Mouse (Mus musculus): Measurements from ENCODE around the gene Ubtf.

Gene Ubtf

DNA sequence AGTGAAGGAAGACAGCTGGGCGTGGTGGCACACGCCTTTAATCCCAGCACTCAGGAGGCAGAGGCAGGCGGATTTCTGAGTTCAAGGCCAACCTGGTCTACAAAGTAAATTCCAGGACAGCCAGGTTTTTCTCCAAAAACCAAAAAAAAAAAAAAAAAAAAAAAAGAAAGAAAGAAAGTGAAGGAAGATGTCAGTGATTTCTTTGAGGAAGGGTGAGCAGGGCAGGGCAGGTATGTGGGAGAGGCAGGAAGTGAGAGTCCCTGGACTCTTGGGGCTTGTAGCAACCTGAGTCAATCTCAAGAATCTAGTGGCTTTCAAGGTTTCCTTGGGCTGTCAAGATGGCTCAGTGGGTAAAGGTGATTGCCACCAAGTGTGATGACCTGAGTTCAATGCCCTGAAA, 24.9 kb upstream of the Ubtf start:
- DNase-seq = no peak

DNA sequence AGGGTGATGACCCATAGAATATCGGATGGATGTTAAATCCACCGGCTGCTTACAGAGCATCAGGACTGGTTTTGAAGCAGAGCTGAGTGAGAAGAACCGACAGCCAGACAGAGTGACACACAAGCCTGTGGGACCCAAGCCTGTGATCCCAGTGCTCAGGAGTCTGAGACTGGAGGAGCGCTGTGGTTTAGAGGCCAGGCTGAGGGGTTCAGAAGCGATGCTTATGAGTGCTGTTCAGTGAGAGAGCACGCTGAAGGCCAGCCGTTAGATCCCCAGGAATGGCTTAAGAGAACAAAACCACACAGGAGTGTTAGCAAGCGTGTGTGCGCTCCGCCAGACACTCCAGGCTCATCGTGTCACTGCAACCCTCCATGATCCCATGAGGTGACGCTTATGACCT, 23.2 kb upstream of the Ubtf start:
- no peak for DNase-seq

DNA sequence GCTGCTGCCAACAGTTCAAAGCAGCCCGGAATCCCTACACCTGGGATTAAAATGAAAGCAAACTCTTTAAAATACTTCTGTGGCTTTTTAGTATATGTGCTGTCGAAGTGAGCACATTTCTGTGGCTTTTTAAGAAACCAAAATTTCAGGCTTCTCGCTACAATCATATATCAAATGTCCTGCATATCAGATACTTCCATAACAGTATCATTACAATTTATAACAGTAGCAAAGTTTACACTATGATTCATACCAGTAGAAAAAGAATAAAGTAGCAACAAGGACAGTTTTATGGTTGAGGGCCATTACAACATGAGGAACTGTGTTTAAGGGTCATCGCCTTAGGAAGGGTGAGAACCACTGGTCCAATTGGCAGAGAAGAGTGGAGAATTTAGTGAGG, 21.6 kb upstream of the Ubtf start:
- no peak for DNase-seq

DNA sequence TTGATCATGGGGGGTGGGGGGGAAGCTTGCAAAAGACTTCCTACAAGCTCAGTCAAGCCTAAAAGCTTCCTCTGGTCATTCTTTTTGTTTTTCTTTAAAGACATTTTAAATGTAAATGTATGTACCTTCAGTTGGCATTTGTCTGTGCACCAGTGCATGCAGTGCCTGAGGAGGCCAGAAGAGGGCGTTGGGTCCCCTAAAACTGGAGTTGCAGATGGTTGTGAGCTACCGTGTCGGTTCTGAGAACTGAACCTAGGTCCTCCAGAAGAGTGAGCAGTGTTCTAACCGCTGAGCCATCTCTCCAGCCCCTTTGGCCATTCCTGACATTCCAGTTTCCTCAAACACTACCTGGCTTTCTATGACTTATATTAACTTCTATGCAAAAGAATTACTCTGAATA, 20.1 kb upstream of the Ubtf start:
- peak in 1 of 2 experiments; percentile 21 for DNase-seq

DNA sequence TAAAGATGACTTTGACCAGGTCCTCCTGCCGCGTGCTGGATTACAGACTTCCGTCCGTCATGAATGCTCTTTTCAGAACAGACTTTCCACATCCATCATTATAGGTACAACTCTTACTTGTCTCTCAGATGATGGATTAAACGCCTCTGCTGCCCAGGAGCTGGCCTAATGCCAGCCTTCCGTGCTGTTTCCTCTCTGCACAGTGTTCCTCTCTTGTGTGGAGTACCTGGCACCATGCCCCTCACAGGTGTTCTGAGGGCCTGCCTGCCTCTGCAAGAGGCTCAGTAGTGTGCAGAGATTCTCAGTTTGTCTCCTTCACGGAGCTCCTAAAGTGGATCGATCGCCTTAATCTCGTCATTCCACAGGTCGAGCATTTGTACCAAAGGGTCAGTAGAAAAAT, 19.7 kb upstream of the Ubtf start:
- peak; percentile 60 to 81 for DNase-seq

DNA sequence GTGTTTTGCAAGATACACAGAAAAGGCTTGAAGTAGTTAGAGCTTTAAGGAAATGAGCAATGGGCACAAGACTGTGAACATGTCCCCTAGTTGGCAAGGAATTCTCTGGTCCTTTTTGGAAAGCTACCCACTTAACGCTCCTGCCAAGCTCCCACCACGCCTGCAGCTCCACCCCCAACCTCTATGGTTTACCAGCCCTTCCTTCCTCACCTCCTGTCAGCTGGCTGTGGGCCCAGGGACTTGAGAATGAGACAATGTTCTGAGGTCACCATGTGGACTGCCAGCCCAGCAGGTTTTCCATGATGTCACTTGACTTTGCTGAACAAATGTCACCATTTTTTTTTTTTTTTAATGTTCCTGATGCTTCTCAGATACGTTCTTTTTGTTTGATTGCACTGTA, 19.0 kb upstream of the Ubtf start:
- DNase-seq = peak; percentile 93 to 95

DNA sequence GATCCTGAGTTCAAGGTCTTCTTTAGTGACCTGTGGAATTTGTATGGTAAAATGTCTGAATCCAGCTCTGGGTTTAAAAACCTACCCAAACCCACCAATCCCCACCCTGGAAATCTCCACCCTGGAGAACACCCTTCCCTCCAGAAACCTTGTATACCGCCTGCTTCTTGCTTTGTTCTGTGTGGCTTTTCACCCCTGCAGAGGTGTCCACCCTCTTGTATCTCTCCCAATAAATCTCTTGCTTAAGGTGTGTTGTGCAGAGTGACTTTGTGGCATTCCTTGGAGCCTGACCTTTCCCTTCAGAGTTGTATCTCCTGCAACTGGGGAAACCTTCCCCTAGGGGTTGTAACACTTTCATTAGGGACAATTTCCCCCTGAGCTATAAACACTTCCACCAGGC, 18.4 kb upstream of the Ubtf start:
- DNase-seq = no peak

DNA sequence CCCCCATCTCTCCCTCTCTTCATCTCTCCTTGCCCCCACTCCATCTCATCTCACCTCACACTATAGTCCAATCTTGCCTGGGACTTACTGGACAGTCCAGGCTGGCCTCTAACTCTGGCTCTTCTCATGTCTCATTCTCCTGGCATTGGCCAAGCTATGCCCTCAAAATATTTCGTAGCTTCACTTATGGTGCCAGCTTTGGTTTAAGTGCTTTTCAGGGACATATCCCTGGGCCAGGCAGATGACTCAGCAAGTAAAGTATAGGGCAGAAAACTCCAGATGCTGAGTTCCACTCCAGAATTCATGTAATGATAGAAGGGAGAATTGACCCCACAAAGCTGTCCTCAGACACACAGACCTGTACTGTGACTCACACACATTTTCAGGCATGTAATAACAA, 16.6 kb upstream of the Ubtf start:
- DNase-seq = no peak

DNA sequence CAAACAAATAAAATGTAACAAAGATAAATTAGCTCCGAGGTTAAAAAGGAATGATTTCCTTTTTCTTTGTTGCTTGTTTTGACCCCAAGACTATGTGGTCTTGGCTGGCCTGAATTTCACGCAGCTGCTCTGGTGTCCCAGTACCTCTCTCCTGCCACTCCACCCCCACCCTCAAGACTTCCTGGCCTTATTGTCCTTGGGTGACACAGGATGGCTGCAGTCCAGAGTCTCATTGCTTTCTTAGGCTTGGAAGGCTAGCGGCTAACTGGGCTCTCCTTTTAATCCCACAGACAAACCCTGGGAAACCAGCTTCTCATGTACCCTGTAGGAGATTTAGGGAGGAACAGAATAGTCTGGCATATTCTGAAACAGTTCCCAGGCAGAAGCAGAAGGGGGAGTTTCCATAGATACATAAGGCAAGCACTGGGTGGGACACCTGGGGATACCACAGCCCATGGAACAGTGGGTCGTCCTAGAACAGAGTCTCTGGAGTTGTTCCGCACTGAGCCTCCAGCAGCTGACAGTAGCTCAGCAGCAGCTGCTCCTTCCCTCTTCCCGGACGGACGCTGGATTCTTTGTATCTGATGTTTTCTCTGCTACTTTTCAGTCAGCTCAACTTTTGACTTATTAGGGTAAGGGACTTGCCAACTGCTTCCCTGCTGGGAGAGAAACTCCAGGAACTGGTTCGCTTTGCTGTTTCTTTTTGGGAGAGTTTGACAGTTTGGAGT, 15.6 kb upstream of the Ubtf start:
- DNase-seq = peak; percentile 56 to 63

DNA sequence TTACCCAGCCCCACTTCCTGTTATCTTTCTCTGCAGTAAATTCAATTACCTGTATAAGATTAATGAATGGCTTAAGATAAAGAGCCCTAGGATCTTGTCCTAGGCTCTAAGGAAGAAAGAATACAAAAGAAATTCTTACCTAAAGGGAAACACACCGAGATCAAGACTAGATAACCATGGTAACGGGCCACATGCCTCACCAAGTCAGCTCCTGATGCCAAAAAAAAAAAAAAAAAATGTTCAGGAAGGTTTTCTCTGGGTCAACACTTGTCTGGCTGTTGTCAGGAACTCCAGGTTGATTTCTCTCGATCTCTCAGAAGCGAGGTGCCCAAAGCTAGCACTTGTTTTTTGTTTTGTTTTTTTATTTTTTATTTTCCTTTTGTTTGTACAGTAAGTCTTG, 14.5 kb upstream of the Ubtf start:
- DNase-seq = no peak

DNA sequence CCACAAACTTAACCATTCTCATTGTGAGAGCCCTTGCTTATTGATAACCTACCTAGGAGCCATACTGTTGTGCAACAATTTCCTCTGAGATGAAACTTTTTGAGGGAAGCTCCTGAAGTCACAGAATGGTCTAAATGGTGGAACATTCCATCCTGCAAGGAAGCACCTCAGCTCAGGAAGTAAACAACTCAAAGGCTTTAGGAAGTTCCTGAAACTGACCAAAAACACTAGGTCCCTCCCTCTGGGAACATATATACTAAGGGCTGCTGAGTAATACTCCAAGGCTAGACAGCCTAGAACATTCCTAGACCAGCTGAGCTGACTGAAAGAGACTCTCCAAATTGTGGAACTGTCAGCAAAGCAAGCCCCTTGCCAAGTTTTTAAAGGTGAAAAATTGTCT, 13.5 kb upstream of the Ubtf start:
- DNase-seq = no peak

DNA sequence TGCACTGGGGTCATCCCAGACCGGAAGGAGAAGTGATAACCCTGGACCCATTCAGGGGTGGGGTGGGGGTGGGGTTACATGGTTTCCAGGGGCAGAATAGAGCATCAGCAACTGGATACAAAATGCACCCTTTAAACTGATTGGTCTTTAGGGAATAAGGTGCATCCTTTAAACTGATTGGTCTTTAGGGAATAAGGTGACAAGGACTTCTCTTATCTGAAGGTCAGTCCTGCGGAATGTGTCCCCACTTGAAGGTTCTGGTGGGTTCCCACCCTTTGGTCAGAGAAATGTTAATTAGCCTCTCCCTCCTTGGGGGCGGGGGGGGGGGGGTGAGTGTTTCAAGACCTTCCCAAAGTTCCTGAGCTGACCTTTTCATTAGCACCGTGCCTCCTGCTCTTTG, 12.3 kb upstream of the Ubtf start:
- DNase-seq = no peak

DNA sequence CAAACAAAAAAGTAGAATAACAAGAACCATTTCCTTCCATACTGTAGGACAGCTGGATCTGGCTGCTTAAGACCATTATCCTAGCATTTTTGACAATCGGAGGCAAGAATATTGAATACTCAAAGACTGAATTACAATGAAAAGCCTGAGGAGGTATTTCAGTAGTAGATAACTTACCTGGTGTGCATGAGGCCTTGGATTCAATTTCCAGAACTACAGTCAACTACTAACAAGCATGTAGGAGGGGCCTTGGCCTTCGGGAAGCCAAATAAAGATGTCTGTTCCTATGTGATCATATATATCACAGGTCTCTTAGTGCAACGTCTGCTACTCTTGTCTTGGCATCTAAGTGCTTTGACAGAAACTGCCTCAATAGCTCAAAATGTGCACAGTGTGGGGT, 10.5 kb upstream of the Ubtf start:
- DNase-seq = no peak

DNA sequence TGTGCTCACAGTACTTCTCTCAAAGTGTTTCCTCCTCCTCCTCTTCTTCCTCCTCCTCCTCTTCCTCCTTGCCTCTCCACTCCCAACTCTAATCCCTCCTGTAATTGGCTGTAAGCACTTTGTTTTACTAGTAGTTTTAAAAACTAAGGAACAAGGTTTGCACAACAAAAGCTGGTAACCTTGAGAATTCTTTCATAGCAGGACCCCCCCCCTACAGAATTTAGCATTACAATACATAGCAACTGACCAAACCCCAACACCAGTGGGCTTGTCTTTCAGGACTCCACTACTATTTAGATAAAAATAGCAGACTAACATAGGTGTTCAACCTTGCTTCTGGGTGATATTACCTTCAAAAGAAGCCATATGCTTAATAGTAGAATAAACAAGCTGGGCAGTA, 10.0 kb upstream of the Ubtf start:
- no peak for DNase-seq

DNA sequence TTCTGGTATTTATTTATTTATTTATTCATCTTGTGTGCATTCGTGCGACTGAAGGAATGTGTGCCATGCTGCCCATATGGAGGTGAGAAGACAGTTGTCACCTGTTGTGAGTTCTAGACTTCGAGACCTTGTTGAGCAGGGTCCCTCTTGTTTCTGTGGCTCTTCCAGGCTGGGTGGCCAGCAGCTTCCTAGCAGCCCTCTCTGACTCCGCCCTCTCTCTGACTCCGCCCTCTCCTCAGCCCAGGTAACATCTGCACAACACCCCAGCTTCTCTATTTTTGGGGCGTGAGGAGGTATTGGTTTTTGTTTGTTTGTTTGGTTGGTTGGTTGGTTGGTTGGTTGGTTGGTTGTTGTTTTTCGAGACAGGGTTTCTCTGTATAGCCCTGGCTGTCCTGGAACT, 8.3 kb upstream of the Ubtf start:
- no peak for DNase-seq

DNA sequence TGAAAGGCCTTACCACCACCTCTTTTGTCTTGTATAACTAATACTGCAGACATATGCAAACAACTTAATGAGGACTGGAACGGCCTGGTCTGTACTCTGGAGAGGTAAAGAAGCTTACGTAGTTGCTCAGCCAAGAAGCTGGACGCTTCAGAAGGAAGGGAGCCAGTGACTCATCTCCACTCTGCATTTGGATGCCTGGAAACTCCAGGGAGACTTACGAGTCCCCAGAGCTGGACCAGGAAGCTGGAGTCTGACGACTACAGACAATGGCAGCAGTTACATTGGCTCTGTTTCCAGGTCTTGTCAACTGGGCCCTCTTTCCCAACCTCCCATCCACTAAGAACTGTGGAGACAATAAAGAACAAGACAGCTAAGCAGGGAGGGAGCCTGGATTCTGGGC, 7.7 kb upstream of the Ubtf start:
- no peak for DNase-seq

DNA sequence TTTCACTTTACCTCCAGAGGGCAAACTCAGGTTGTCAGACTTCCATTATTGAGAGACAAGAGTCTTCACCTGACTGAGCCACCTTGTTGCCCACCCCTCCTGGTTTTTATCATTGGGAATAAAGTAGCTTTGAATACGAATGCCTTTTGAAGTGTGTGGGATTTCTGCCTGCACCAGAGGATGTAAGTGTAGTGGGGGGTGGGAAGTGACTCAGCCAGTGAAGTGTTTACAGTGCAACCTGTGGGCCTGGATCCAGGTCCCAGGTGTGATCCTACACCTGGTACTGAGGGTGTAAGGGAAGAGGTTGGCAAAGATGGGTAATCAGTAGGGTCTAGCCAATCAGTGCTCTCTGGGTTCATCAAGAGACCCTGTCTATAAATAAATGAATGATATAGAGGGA, 4.0 kb upstream of the Ubtf start:
- DNase-seq = no peak

DNA sequence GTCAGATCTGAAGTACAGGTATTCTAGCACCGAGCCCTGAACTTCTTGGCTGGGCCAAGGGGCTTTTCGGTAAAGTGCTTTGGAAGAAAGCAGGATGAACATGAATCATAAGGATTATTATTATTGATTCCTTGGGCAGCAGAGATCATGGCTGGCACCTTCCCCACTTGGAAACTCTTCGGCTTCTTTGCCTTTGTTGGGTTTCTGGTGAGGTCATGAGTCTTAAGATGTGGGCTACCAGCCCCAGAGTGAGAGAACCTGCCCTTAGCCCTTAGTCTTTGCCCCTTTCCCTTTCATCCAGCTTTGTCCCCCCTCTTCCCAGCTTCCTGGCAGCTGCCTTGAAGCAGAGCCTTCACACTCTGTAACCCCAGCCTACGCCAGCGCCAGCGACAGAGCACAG, 2.4 kb upstream of the Ubtf start:
- no peak for DNase-seq

DNA sequence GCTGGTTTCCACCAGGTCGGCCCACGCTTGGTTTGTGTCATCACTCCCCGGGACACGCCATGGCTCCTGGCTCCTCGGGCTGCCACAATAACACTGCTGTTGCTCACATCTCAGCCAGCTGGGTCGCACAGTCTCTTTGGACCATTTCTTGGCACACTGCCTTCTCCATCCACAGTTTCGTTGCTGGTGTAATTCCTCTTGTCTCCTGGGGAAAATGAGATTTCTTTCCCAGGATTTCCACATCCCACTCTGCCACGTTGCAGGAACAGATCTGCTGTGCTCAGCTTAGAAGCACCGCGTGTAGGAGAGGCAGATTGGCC, 1.1 kb upstream of the Ubtf start:
- DNase-seq = peak; percentile 70 to 71

DNA sequence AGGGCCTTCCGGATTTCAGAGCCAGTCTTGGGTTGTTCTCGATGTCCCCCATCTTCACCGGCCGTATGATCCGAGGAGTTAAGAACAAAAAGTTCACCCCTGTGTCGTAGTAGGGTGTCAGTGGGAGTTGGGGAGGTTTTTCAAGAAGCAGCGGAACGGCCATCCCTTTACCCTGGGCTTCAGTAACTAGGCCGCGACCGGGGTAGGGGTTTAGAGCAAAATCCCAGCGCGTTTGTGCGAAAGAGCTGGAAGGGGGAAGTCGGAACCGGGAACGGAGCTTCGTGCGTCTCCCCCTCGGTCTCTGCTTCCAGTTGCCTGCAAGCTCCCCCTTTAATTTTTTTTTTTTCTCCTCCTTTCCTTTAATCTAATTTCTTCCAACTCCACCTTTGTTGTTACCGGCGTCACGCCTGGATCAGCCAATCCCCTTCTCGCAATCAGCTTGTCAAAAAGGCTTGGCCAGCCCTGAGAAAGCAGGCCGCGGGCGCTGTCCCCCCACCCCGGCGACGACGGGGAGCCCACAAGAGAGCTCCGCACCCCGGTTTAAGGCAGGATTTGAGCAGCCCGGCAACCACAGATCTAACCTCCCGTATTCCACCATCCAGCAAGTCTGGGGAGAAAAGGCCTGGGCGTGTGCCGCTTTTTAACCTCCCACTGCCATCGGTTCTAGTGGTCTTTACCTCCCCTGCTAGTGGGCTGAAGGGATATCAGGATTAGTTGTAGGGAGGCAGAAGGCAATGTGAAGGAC, 571 bp upstream of the Ubtf start:
- DNase-seq = peak; percentile 90 to 92

DNA sequence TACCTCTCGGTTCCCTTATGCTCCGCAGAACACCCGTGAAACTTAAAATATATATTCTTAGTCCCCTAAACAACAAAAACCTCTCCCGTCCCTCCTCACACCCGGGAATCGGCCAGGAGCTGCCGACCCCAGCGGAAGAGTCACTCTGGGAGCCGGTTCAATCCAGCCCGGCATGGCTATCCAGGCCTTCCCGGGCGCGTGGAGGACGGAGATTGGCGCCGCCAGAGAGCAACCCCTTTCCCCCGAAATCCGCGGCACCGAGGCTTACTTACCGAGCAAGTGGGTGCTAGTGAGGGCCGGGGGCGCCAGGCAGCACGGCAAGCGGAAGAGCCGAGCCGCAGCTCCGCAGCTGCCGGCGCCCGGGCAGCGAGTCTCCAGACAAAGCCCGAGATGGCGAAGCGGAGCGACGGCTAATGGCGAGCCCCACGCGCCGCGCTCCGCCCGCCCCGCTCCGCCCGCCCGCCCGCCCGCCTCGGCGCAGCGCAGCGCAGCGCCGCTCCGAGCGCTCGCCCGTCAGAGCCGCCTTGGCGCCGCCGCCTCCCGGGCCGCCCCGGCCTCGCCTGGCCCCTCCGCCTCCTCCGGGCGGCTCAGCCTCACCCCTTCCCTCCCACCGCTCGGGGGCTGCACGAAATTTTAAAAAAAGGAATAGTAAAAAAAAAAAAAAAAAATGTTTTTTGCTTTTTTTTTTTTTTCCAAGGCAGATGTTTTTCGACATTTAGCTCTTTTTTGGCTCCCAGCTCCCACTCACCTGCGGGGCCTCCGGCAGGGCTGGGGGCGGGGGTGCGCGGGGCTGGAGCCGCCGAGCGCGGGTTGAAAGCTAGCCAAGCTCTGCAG, 749 bp downstream of the Ubtf start:
- peak; percentile 51 to 74 for DNase-seq

DNA sequence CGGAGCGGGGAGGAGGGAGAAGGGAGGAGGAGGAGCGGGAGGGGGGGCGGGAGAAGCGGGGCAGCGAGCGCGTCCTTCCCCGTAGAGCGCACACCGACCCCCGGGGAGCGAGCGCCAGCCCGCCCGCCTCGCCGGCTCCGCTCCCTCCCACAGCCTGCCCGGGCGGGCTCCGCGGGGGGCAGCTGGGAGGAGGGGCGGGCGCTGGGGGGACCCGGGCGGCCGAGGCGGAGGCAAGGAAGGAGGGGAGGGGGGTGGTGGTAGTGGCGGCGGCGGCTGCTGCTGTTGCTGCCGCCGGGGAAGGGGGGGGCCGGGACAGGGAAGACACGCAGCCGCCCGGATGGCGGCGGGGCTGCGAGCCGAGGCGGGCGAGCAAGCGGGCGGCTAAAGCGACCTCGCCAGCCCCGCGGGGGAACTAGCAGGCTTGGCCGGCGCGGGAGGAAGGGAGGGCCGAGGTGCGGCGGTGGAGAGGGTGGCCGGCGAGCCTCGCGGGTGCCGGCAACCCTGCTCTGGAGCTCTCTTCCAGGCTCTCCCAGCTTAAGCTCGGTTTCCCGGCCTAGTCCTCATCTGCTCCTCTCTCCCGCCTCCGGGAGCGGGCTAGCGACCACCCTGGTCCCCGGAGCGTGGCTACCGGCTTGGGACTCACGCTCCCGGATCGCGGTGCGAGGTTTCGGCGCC, 1.5 kb downstream of the Ubtf start:
- DNase-seq = peak; percentile 84 to 91

DNA sequence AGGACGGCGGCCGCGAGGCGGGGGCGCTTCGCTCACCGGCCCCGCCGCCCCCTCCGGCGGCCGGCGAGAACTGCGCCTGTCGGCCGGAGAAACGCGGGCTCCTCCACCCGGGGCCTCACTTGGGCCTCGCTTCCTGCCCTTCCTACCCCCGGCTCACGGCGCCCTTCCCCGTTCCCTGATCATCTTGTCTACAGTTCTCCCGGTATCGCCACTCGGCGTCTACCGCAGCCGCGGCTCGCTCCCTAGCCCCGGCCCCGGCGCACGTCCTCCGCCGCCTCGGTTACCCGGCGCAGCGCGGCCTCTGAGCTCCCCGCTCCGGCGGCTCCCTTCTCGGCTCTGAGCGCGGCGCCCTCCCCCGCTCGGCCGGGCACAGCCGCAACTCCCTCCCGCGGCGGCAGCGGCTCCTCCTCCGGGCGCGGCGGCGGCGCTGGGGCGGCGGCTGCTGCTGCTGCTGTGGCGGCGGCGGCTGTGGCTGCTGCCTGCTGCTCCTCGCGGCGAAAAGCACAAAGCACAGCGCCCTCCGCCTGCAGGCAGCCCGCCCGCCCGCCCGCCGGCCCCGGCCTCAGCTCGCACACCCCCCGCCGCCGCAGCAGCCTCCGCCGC, 2.1 kb downstream of the Ubtf start:
- peak in 1 of 2 experiments; percentile 66 for DNase-seq
